Mouse (Mus musculus) small intestine, adult 2 months (tissue): Measurements from ENCODE around the gene Fhl5.
"Not testable (repeated sequence)": the region's sequence is repeated elsewhere in the genome, so short reads cannot be mapped to it uniquely, and the experiment has no call there.

ENCODE experiments used
- CTCF ChIP-seq: fragments of 200-500 bp; IDR thresholded peaks from 2 replicates; pipeline ENCODE4 v1.5.1; 2012; ENCODE audit warnings: low read depth, mild to moderate bottlenecking, control low read depth, inconsistent platforms, low read length, moderate library complexity, mixed read lengths; ENCODE audit not compliant: insufficient replicate concordance, insufficient read length; ENCODE audit errors: extremely low read depth
- POLR2A ChIP-seq: fragments of 200-500 bp; IDR thresholded peaks from 2 replicates; pipeline ENCODE4 v1.6.1; 2012; ENCODE audit warnings: low read depth, mild to moderate bottlenecking, control low read depth, inconsistent platforms, low read length, moderate library complexity

GRCm38 (mm10) chr4:25233767-25234166 lies 8.9 kb downstream of the Fhl5 start:
- TF ChIP-seq CTCF, POLR2A: not testable (repeated sequence)
